Mouse (Mus musculus): ENCODE measurements around the gene Sox5. TPM values are rescaled to one million over a fixed set of nuclear protein-coding genes. Genes with fewer than 3 reads are reported as not detected.

The Sox5 gene
- polyA plus RNA-seq, 1 experiment from 2014 or later = 14.1 TPM

GRCm38 (mm10) chr6:144041941-144042340 lies 739.8 kb downstream of the Sox5 start:
- no peak for ATAC-seq (replicated peaks; ENCODE audit: low FRiP score)
- WGBS = 79% methylated on average over 9 of the region's 9 CpGs
- H3K36me3 ChIP-seq = no peaks in the 10 kb centered on the region
- H3K9me3 ChIP-seq (replicated peaks) = no peaks in the 10 kb centered on the region
- H3K4me1 ChIP-seq = 0 out of 2 replicates have a peak, but pooled peaks cover 6% of the 10 kb centered on the region
- H3K27me3 ChIP-seq = no peaks in the 10 kb centered on the region
- H3K9ac ChIP-seq = no peak overlapping the region
- H3K4me3 ChIP-seq (replicated peaks) = no peak overlapping the region
- H3K27ac ChIP-seq = no peak overlapping the region
- H3K4me2 ChIP-seq = no peak overlapping the region

GRCm38 (mm10) chr6:144041188-144041587 lies 740.6 kb downstream of the Sox5 start:
- 77% methylated on average over 5 of the region's 5 CpGs for WGBS
- Histone ChIP-seq H3K4me1 (0 out of 2 replicates have a peak, but pooled peaks cover 6% of the 10 kb centered on the region), H3K4me3 (replicated peaks) (no peak overlapping the region), H3K9ac (no peak overlapping the region), H3K9me3 (replicated peaks) (no peaks in the 10 kb centered on the region), H3K27ac (no peak overlapping the region), H3K36me3 (no peaks in the 10 kb centered on the region), H3K27me3 (no peaks in the 10 kb centered on the region), H3K4me2 (no peak overlapping the region)
- no peak for ATAC-seq (replicated peaks; ENCODE audit: low FRiP score)

GRCm38 (mm10) chr6:144040349-144040748 lies 741.4 kb downstream of the Sox5 start:
- Histone ChIP-seq H3K4me3 (replicated peaks) (no peak overlapping the region), H3K27me3 (no peaks in the 10 kb centered on the region), H3K27ac (no peak overlapping the region), H3K4me2 (no peak overlapping the region), H3K36me3 (no peaks in the 10 kb centered on the region), H3K9ac (no peak overlapping the region), H3K4me1 (0 out of 2 replicates have a peak, but pooled peaks cover 6% of the 10 kb centered on the region), H3K9me3 (replicated peaks) (no peaks in the 10 kb centered on the region)
- ATAC-seq (replicated peaks; ENCODE audit: low FRiP score) = no peak
- WGBS = 95% methylated on average over 7 of the region's 7 CpGs

GRCm38 (mm10) chr6:144039221-144039620 lies 742.6 kb downstream of the Sox5 start:
- H3K4me2 ChIP-seq = peak overlapping the region; percentile 27; the same call in 1 of the 2 replicates
- ATAC-seq (replicated peaks; ENCODE audit: low FRiP score) = no peak
- no peaks in the 10 kb centered on the region for H3K36me3 ChIP-seq
- 41% methylated on average over 7 of the region's 7 CpGs for WGBS
- H3K4me1 ChIP-seq = 0 out of 2 replicates have a peak, but pooled peaks cover 6% of the 10 kb centered on the region
- H3K9me3 ChIP-seq (replicated peaks) = no peaks in the 10 kb centered on the region
- H3K27me3 ChIP-seq = no peaks in the 10 kb centered on the region
- no peak overlapping the region for H3K4me3 ChIP-seq (replicated peaks)
- no peak overlapping the region for H3K27ac ChIP-seq
- no peak overlapping the region for H3K9ac ChIP-seq

- no peaks in the 10 kb centered on the region for H3K36me3 ChIP-seq
- no peaks in the 10 kb centered on the region for H3K27me3 ChIP-seq
- no peak overlapping the region for H3K9ac ChIP-seq
- no peaks in the 10 kb centered on the region for H3K4me1 ChIP-seq
- whole genome bisulfite sequencing = 91% methylated on average over 2 of the region's 2 CpGs
- ATAC-seq (replicated peaks; ENCODE audit: low FRiP score) = no peak
- no peaks in the 10 kb centered on the region for H3K9me3 ChIP-seq (replicated peaks)
- no peak overlapping the region for H3K4me2 ChIP-seq
- no peak overlapping the region for H3K4me3 ChIP-seq (replicated peaks)
- no peak overlapping the region for H3K27ac ChIP-seq
These were observed 748.6 kb downstream of the Sox5 start for GRCm38 (mm10) chr6:144033191-144033590.

- Histone ChIP-seq H3K36me3 (no peaks in the 10 kb centered on the region), H3K27ac (no peak overlapping the region), H3K4me1 (no peaks in the 10 kb centered on the region), H3K4me3 (replicated peaks) (no peak overlapping the region), H3K4me2 (no peak overlapping the region), H3K27me3 (no peaks in the 10 kb centered on the region), H3K9ac (no peak overlapping the region), H3K9me3 (replicated peaks) (no peaks in the 10 kb centered on the region)
- ATAC-seq (replicated peaks; ENCODE audit: low FRiP score) = no peak
These were observed 764.8 kb downstream of the Sox5 start for GRCm38 (mm10) chr6:144016929-144017328.

GRCm38 (mm10) chr6:144011880-144012524 lies 769.8 kb downstream of the Sox5 start:
- no peak for ATAC-seq (replicated peaks; ENCODE audit: low FRiP score)
- H3K27ac ChIP-seq = no peak overlapping the region
- H3K4me1 ChIP-seq = no peaks in the 10 kb centered on the region
- H3K9me3 ChIP-seq (replicated peaks) = no peaks in the 10 kb centered on the region
- no peak overlapping the region for H3K4me2 ChIP-seq
- H3K9ac ChIP-seq = no peak overlapping the region
- no peak overlapping the region for H3K4me3 ChIP-seq (replicated peaks)
- no peaks in the 10 kb centered on the region for H3K36me3 ChIP-seq
- H3K27me3 ChIP-seq = no peaks in the 10 kb centered on the region
- 90% methylated on average over 14 of the region's 14 CpGs for WGBS

GRCm38 (mm10) chr6:144010995-144011394 lies 770.8 kb downstream of the Sox5 start:
- no peaks in the 10 kb centered on the region for H3K4me1 ChIP-seq
- no peaks in the 10 kb centered on the region for H3K27me3 ChIP-seq
- ATAC-seq (replicated peaks; ENCODE audit: low FRiP score) = no peak
- no peak overlapping the region for H3K4me2 ChIP-seq
- no peak overlapping the region for H3K9ac ChIP-seq
- no peak overlapping the region for H3K4me3 ChIP-seq (replicated peaks)
- H3K9me3 ChIP-seq (replicated peaks) = no peaks in the 10 kb centered on the region
- H3K27ac ChIP-seq = no peak overlapping the region
- 78% methylated on average over 3 of the region's 3 CpGs for WGBS
- H3K36me3 ChIP-seq = no peaks in the 10 kb centered on the region

GRCm38 (mm10) chr6:144010285-144010684 lies 771.5 kb downstream of the Sox5 start:
- Histone ChIP-seq H3K36me3 (no peaks in the 10 kb centered on the region), H3K4me1 (no peaks in the 10 kb centered on the region), H3K9ac (no peak overlapping the region), H3K27ac (no peak overlapping the region), H3K9me3 (replicated peaks) (no peaks in the 10 kb centered on the region), H3K4me3 (replicated peaks) (no peak overlapping the region), H3K27me3 (no peaks in the 10 kb centered on the region), H3K4me2 (no peak overlapping the region)
- no peak for ATAC-seq (replicated peaks; ENCODE audit: low FRiP score)

GRCm38 (mm10) chr6:144005132-144005531 lies 776.6 kb downstream of the Sox5 start:
- Histone ChIP-seq H3K4me3 (replicated peaks) (no peak overlapping the region), H3K27ac (no peak overlapping the region), H3K36me3 (no peaks in the 10 kb centered on the region), H3K9ac (no peak overlapping the region), H3K4me2 (no peak overlapping the region), H3K9me3 (replicated peaks) (no peaks in the 10 kb centered on the region), H3K4me1 (no peaks in the 10 kb centered on the region), H3K27me3 (no peaks in the 10 kb centered on the region)
- WGBS = 90% methylated on average over 6 of the region's 6 CpGs
- no peak for ATAC-seq (replicated peaks; ENCODE audit: low FRiP score)

GRCm38 (mm10) chr6:143998201-143998600 lies 783.6 kb downstream of the Sox5 start:
- Histone ChIP-seq H3K9me3 (replicated peaks) (no peaks in the 10 kb centered on the region), H3K27ac (no peak overlapping the region)
- 70% methylated on average over 13 of the region's 13 CpGs for WGBS

GRCm38 (mm10) chr6:143997616-143998015 lies 784.2 kb downstream of the Sox5 start:
- WGBS = 65% methylated on average over 11 of the region's 11 CpGs
- no peak overlapping the region for H3K9ac ChIP-seq
- 0 out of 2 replicates have a peak, but pooled peaks cover 3% of the 10 kb centered on the region for H3K4me1 ChIP-seq
- H3K27ac ChIP-seq = no peak overlapping the region
- H3K27me3 ChIP-seq = no peaks in the 10 kb centered on the region
- H3K36me3 ChIP-seq = no peaks in the 10 kb centered on the region
- H3K4me2 ChIP-seq = no peak overlapping the region
- no peaks in the 10 kb centered on the region for H3K9me3 ChIP-seq (replicated peaks)
- no peak overlapping the region for H3K4me3 ChIP-seq (replicated peaks)
- no peak for ATAC-seq (replicated peaks; ENCODE audit: low FRiP score)

More at GRCm38 (mm10) chr6:143998201-143998600, 783.6 kb downstream of the Sox5 start:
- no peak for ATAC-seq (replicated peaks; ENCODE audit: low FRiP score)
- 0 out of 2 replicates have a peak, but pooled peaks cover 3% of the 10 kb centered on the region for H3K4me1 ChIP-seq
- no peak overlapping the region for H3K9ac ChIP-seq
- no peaks in the 10 kb centered on the region for H3K27me3 ChIP-seq
- H3K4me2 ChIP-seq = no peak overlapping the region
- no peak overlapping the region for H3K4me3 ChIP-seq (replicated peaks)
- no peaks in the 10 kb centered on the region for H3K36me3 ChIP-seq

GRCm38 (mm10) chr6:143995046-143995445 lies 786.7 kb downstream of the Sox5 start:
- no peak overlapping the region for H3K4me2 ChIP-seq
- H3K4me1 ChIP-seq = 0 out of 2 replicates have a peak, but pooled peaks cover 3% of the 10 kb centered on the region
- no peak overlapping the region for H3K4me3 ChIP-seq (replicated peaks)
- 65% methylated on average over 4 of the region's 4 CpGs for WGBS
- no peak overlapping the region for H3K9ac ChIP-seq
- no peaks in the 10 kb centered on the region for H3K36me3 ChIP-seq
- H3K9me3 ChIP-seq (replicated peaks) = no peaks in the 10 kb centered on the region
- H3K27me3 ChIP-seq = no peaks in the 10 kb centered on the region
- ATAC-seq (replicated peaks; ENCODE audit: low FRiP score) = no peak
- H3K27ac ChIP-seq = no peak overlapping the region

All from kidney, embryonic 15.5 days (tissue).